Mouse (Mus musculus) ovary, adult 18-20 months (tissue): ENCODE measurements around the gene Fam72a.
"Not testable (repeated sequence)": the region's sequence is repeated elsewhere in the genome, so short reads cannot be mapped to it uniquely, and the experiment has no call there.

Experiments
- DNase-seq: peaks from one replicate; pipeline ENCODE4 v3.0.0; 2022; ENCODE audit warnings: low spot score, mixed read lengths

Fam72a gene

DNA sequence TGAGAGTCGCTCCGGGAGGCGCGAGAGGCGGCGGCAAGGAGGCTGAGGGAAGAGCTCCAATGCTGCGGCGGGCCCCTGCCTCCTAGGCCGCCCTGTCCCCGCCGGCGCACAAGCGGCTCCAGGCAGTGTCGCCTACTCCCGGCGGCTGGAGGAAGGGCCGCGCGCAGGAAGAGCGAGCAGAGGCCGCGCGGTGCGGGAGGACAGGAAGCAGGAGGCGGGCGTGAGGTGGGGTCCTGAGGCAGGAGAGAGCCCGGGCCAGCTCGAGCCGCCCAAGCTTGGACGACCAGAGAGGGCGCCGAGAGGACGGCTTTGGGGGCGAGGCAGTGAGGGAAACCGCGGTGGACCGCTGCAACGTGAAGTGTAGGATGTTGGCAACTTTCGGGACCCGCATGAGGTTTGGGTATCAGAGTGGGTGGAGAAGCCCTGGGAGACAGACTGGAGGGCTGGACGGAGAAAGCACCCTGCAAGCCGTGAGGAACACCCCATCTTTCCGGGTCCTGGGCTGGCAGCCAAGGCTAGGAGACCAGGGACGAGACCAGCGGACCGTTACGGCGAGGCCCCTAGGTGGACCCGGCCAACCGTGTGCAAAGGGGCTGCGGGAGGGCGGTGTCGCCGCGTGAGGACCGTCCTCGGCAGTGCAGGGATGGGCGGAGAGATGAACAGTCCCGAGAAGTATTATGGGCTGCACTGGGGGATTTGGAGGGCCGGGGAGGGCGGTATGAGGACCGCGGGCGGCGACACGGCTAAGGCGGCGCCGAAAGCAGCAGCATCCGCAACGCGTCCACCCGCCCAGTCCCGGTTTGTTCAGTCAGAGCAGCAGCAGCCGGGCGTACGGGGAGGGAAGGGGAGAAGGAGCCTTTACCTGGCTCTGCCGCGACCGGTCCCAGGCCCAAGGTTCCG is 1.1 kb upstream of the Fam72a start:
- DNase-seq: peak; percentile 45

GRCm38 (mm10) chr1:131528081-131528507 is 391 bp downstream of the Fam72a start:
- peak; percentile 70 for DNase-seq

- DNase-seq: peak; percentile 20
Observed at GRCm38 (mm10) chr1:131528561-131529166, 961 bp downstream of the Fam72a start.

GRCm38 (mm10) chr1:131539771-131540170 is 12.1 kb downstream of the Fam72a start:
- no peak for DNase-seq

DNA sequence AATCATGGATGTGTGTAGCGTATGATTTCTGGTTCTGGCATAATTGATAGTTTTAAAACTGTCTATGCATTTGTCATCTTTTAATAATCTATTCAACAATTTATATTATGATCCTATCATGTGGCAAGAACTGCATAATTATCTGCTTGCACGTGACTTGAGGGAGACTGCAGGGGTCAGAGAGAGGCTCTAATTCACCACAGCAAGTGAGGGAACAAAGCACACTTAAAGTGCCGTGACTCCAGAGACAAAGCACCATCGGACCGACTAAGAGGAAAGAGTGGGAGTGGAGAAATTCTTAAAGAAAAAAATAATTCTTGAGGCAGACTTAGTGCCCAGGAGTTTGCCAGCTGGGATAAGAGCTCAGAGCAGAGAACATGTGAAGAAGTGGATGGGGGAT is 13.1 kb downstream of the Fam72a start:
- DNase-seq: no peak

- DNase-seq: no peak
Observed at GRCm38 (mm10) chr1:131541431-131541830, 13.7 kb downstream of the Fam72a start.

- no peak for DNase-seq
Observed at GRCm38 (mm10) chr1:131541903-131542302, 14.2 kb downstream of the Fam72a start.

GRCm38 (mm10) chr1:131543886-131544565 is 16.3 kb downstream of the Fam72a start:
- no peak for DNase-seq

DNA sequence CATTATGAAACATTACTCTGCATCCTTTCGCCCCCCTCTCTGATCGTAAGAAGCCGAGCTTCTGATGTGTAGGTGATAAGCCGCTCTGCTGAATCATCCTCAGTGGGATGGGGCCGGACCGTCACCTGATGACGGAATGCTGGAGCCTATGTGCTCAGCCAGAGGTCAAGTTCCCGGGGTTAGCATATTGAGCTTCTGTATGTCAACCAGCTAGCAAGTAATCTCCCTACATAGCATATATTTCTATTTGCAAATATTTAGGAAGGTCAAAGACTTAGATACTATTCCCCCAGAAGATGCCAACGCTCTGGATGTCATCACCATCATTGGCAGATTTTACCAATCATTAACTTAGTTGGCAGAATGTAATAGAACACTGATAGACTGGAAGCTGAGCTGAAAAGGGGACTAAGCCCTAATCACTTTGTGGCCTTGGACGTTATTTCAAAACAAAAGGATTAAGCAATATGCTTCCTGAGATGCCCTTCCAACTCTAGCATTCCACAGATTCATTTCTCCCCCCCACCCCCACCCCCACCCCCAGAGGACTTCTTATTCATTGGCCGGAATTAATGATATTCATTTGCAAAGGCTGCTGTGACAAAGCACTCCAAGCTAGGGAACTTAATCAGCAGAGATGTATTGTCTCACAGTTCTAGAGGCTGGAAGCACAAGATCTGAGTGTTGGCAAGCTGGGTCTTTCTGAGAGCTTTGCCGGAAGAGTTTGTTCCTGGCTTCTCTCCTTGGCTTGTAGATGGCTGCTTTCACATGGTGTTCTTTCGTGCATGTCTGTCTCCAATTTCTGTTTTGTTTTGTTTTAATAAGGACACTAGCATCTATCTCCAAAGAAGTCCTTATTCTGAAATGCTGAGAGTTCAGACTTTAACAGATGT is 19.3 kb downstream of the Fam72a start:
- no peak for DNase-seq

DNA sequence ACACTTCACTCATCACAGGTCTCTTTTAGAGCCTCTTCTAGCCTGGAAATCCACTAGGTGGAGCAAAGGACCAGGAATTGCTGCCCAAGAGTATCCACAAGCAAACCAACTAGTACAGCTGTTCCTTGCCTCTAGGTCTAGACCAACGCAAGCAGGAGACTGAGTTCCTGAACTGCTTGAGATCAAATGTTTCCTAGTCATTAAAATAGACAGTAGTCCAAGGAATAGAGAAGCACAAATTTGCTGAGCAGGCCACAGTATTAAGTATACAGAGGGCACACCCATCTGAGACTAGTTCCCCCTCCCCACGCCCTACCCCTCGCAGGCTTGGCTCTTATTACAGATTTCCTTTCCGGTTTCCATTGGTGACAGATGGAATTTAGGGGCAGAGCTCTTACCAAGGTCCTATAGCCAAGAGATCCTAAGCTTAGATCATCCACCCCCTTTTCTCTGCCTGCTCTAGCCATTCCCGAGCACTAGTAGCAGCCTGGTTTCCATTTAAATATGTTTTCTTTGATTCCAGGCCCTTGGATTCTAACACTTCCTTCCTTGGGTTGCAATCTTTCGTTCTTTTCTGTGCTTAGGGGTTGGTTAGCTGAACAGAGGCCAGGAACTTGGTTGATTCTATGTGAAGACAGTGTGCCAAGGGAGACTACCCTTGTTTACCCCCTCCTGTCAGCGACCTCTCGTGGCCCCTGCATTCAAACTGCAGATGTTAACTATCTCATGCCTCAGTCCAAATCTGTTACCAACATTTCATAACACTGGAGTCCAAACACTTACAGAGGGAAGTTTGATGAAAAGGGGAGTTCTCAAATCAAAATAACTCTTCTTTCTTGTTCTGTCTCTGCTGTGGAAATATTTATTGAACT is 21.0 kb downstream of the Fam72a start:
- no peak for DNase-seq

DNA sequence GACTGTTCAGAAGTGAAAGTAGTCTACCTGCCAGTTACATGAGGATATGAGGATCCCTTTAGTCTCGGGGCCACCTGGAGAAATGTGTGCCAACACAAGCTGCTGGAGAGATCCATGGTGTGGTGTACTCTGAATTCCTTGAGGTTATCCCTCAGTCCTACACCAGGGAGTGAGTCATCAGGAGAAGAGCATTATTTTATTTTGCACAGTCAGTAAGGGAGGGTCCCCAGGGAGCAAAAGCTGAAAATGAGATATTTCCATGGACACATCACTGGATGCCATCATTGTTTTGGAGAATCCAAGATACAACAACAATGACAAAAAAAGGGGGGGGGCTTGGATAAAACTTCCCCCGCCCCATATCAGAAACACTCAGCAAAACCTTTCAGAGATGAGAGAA is 24.3 kb downstream of the Fam72a start:
- DNase-seq: no peak

- DNase-seq: no peak
Observed at GRCm38 (mm10) chr1:131553428-131553827, 25.7 kb downstream of the Fam72a start.

DNA sequence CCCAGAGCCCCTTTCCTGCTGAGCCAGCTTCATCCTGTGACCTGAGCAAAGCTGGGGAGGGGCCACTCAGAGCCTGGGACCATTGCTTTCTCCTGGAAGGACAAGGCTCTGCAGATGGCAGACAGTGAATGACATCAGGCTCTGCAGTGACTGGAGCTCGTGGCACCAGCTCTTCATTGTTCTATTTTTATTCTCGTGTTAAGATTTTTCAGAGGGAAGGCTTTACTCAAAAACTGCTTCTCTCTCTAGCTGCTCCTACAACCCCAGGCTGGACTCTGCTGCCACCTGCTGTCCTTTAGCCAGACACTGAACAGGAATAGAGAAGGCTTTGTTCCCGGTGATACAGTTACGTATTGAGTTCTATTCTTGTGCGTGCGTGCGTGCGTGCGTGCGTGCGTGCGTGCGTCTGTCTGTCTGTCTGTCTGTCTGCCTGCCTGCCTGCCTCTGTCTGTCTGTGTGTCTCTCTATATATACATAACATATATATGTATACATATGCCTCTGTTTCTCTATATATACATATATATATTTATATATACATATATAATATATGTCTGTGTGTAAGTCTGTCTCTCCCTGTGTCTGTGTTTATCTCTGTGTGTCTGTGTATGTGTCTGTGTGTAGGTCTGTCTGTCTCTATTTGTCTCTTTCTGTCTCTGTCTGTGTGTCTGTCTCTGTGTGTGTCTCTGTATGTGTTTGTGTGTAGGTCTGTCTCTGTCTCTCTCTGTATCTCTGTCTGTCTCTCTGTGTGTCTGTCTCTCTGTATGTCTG is 27.5 kb downstream of the Fam72a start:
- peak; percentile 55 for DNase-seq

- no peak for DNase-seq
Observed at GRCm38 (mm10) chr1:131560500-131560899, 32.8 kb downstream of the Fam72a start.

DNA sequence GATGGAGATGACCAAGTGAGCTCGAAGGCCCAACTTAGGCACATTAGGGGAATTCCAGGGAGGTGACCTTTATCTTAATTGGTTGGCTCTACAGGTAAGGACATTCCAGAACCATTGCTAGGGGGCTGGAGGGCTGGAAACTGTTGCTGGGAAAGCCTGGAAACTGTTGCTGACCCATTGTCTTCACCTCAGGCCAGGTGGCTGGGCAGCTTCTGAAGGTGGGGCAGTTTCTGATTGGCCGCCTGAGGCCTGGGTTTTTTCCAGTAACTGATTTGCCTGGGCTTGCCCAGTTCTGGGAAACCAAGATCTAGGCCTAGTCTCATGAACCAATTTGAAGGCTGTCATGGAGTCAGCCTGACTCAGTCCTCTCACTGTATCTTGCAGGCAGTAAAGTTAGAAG is 34.4 kb downstream of the Fam72a start:
- DNase-seq: no peak

DNA sequence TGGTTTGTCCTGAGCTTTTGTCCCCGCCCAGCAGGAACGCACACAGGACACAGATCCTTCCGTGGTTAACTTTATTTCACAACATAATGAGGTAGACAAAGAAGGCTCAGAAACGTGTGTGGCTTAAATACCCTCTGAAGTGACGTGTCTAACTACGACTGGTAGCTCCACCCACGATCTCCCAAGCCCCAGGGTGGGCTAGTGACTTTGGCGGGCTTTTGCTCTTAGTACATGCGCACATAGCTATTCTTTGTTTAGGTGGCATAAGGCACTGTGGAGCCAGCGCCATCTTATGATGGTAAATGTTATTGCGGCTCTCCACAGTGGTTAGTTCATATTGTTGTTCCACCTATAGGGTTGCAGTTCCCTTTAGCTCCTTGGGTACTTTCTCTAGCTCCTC is 38.4 kb downstream of the Fam72a start:
- not testable (repeated sequence) for DNase-seq

- no peak for DNase-seq
Observed at GRCm38 (mm10) chr1:131569721-131570120, 42.0 kb downstream of the Fam72a start.

DNA sequence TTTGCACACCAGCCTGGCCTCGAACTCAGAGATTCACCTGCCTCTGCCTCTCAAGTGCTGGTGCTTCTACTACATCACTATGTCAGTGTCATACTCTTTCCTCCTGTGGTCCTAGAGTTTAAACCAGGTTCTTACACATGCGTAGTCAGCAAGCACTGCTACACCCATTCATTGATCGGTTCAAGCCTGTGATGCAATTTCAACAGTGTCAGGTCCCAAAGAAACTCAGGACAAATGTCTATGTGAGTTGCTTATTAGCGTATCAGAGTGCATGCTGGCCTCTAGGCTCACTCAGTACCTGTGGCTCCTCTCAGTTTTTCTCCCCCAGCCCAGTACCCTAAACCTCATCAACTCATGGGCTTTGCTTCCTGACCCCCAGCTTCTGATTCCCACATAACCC is 42.7 kb downstream of the Fam72a start:
- DNase-seq: no peak

- DNase-seq: no peak
Observed at GRCm38 (mm10) chr1:131573721-131574120, 46.0 kb downstream of the Fam72a start.
